Mouse (Mus musculus) embryonic facial prominence, embryonic 10.5 days (tissue): ENCODE data around the gene Fev. TPM values are rescaled to one million over a fixed set of nuclear protein-coding genes. Genes with fewer than 3 reads are reported as not detected.

Experiments
- DNase-seq: peaks from one replicate; pipeline ENCODE4 v3.0.0-alpha.2; 2017; ENCODE audit warnings: low spot score
- H3K27ac ChIP-seq: fragments of 300-500 bp; sonication (generic); replicated peaks from 2 replicates; pipeline ENCODE4 v1.5.1; 2016; ENCODE audit warnings: mild to moderate bottlenecking
- H3K27me3 ChIP-seq: fragments of 300-500 bp; sonication (generic); replicated peaks from 2 replicates; pipeline ENCODE4 v1.6.1; 2016; ENCODE audit warnings: low read depth, mild to moderate bottlenecking; ENCODE audit not compliant: poor library complexity, severe bottlenecking
- H3K36me3 ChIP-seq: fragments of 300-500 bp; sonication (generic); replicated peaks from 2 replicates; pipeline ENCODE4 v1.6.1; 2016; ENCODE audit warnings: mild to moderate bottlenecking, moderate library complexity
- H3K4me1 ChIP-seq: fragments of 300-500 bp; sonication (generic); 2 replicates; pipeline ENCODE4 v1.6.1; 2016
- H3K4me3 ChIP-seq: fragments of 300-500 bp; sonication (generic); 2 replicates; pipeline ENCODE4 v1.5.1; 2016; ENCODE audit warnings: mild to moderate bottlenecking, moderate library complexity
- H3K9me3 ChIP-seq: fragments of 300-500 bp; sonication (generic); 2 replicates; pipeline ENCODE4 v1.6.1; 2016; ENCODE audit warnings: mild to moderate bottlenecking
- WGBS: fragments of 180-500 bp; shearing (Covaris S2); methylation state at CpG from one replicate; pipeline ENCODE4 v1.1.7; 2016; 5-methylcytosine and 5-hydroxymethylcytosine counted together
- polyA plus RNA-seq: library from polyadenylated mRNA; unstranded; fragments of >200 nt; fragmentation: Nextera tagmentation; extraction: Ambion mirVana; gene quantifications from 2 replicates; pipeline ENCODE4 v1.2.1, GENCODE M21; 2016

The Fev gene
- polyA plus RNA-seq: not detected in 2 replicates

- no peaks in the 10 kb centered on the region for H3K36me3 ChIP-seq
- H3K27me3 ChIP-seq: peaks cover 100% of the 10 kb centered on the region
- WGBS: under 1% methylated on average over 43 of the region's 43 CpGs
- DNase-seq: peak; percentile 46
- H3K9me3 ChIP-seq: no peaks in the 10 kb centered on the region
- peaks cover 32% of the 10 kb centered on the region for H3K4me1 ChIP-seq
- no peak within 1 kb of the TSS for H3K27ac ChIP-seq
- H3K4me3 ChIP-seq: peak within 1 kb of the TSS; percentile 48
Observed at GRCm38 (mm10) chr1:74885369-74886042, at the start of gene Fev. Fev (minus strand) TSS chr1:74885419.

- no peak for DNase-seq
- no peak overlapping the region for H3K4me3 ChIP-seq
- H3K27me3 ChIP-seq: peaks cover 59% of the 10 kb centered on the region
- no peaks in the 10 kb centered on the region for H3K9me3 ChIP-seq
- no peaks in the 10 kb centered on the region for H3K4me1 ChIP-seq
- no peaks in the 10 kb centered on the region for H3K36me3 ChIP-seq
- no peak overlapping the region for H3K27ac ChIP-seq
- WGBS: 84% methylated on average over 9 of the region's 9 CpGs
Observed at GRCm38 (mm10) chr1:74927621-74928296, 42.5 kb upstream of the Fev start.

- H3K4me3 ChIP-seq: no peak overlapping the region
- DNase-seq: peak; percentile 42
- H3K9me3 ChIP-seq: no peaks in the 10 kb centered on the region
- H3K27me3 ChIP-seq: peaks cover 51% of the 10 kb centered on the region
- no peak overlapping the region for H3K27ac ChIP-seq
- no peaks in the 10 kb centered on the region for H3K4me1 ChIP-seq
- no peaks in the 10 kb centered on the region for H3K36me3 ChIP-seq
- WGBS: 42% methylated on average over 6 of the region's 6 CpGs
Observed at GRCm38 (mm10) chr1:74926721-74927120, 41.5 kb upstream of the Fev start.

GRCm38 (mm10) chr1:74924464-74924863 lies 39.2 kb upstream of the Fev start:
- H3K9me3 ChIP-seq: no peaks in the 10 kb centered on the region
- H3K36me3 ChIP-seq: no peaks in the 10 kb centered on the region
- no peak overlapping the region for H3K4me3 ChIP-seq
- WGBS: 64% methylated on average over 4 of the region's 4 CpGs
- no peak overlapping the region for H3K27ac ChIP-seq
- H3K4me1 ChIP-seq: no peaks in the 10 kb centered on the region
- DNase-seq: no peak
- H3K27me3 ChIP-seq: peaks cover 51% of the 10 kb centered on the region

DNA sequence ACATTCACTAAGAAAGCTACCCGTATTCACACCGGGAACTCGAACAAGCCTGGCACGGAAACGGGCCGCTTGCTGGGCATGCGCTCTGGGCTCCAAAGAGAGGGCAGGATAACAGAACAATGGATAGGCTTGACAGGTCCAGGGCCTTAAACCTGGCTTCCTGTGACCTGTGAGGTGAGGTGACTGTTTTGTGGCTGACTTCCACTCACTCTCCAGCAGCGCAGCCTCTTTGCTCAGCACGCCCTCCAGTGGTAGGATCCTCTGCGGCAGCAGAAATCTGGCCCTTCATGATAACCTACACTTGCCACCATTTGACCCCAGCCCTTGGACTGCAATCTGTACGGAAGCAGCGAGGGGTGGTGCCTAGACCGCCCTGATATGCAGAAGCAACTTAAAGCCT lies 30.5 kb upstream of the Fev start:
- DNase-seq: peak; percentile 36
- no peaks in the 10 kb centered on the region for H3K4me1 ChIP-seq
- WGBS: 27% methylated on average over 13 of the region's 13 CpGs
- H3K27me3 ChIP-seq: peaks cover 41% of the 10 kb centered on the region
- H3K9me3 ChIP-seq: no peaks in the 10 kb centered on the region
- H3K4me3 ChIP-seq: no peak overlapping the region
- H3K36me3 ChIP-seq: no peaks in the 10 kb centered on the region
- no peak overlapping the region for H3K27ac ChIP-seq

DNA sequence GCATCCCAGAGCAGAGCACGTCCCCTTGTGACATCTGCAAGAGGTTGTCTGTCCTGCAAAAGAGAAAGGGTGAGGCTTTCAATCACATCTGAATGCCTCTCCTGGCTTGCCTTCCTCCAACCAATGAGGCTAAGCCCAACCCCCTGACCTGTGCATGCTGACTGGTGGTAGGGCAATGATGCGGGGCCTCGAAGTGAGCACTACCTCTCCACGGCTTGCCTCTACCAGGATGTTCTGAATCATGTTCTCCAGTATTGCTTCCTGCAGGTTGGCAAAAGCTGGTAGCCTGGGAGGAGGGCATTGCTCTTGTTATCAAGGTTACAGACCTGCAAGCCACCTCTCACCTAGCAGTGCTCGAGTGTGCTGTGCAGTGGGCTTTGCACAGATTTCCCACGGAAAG lies 17.0 kb upstream of the Fev start:
- no peaks in the 10 kb centered on the region for H3K9me3 ChIP-seq
- H3K36me3 ChIP-seq: no peaks in the 10 kb centered on the region
- no peak overlapping the region for H3K27ac ChIP-seq
- WGBS: 20% methylated on average over 6 of the region's 6 CpGs
- no peak for DNase-seq
- H3K4me1 ChIP-seq: peaks cover 39% of the 10 kb centered on the region
- peaks cover 95% of the 10 kb centered on the region for H3K27me3 ChIP-seq
- no peak overlapping the region for H3K4me3 ChIP-seq

DNA sequence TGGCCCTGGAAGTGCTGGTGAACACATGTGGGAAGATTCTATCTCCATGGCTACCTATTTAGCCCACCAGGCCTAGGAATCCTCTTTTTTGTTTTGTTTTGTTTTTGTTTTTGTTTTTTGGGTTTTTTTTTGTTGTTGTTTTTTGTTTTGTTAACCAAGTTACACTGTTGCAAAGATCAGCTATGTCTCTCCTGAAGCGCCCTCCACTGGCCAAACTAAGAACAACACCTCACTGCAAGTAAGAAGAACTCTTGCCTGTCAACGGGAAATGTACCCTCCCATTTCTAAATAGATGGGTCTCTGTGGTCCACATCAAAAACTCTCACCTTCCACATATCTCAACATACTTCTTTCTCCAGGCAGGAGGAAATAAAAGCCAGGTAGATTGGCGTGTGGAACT lies 16.5 kb upstream of the Fev start:
- peak; percentile 70 for DNase-seq
- Histone ChIP-seq H3K27ac (no peak overlapping the region), H3K27me3 (peaks cover 96% of the 10 kb centered on the region), H3K36me3 (no peaks in the 10 kb centered on the region), H3K4me1 (peaks cover 40% of the 10 kb centered on the region), H3K4me3 (no peak overlapping the region), H3K9me3 (no peaks in the 10 kb centered on the region)
- 8% methylated on average over 3 of the region's 3 CpGs for WGBS

DNA sequence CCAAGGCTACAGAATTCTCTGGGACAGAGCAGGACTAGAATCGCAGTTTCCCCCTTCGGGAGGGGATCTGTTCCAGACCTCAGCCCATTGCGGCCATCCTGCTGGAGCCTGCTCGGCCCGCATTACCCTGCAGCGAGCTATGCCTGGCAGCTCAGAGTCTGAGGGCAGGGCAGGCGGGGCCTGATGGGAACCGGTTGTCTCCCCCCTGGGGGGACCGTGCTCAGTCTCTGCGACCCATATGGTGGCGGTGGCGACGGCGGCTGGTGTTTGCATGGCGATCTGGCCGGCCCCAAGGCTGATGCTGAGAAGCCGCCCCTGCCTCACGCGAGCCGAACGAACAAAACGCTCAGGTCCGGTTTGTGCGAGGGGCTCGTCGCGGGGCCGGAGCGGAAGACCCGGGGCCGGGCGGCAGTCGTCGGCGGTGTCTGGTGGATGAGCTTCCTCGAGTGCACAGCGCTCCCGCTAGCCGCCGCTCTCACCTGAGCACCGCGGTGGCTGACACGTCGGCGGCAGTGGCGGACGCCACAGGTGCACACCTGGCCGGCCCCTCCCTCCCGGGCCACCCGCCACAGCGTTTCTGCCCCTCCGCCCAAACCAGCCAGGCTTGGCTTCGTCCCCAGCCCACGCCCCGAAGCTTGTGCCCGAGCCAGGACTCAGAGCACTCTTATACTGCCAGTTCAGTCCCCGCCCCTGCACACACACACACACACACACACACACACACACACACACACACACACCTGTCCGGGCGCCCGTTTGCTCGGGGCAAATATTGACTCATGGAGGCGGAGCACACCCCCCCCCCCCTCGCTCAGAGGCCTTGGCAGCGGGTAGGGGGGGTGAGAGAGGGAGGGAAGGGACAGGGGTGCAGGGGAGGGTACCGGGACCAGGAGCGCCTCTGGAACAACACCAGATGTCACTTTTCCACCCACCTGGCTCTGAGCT lies 15.4 kb upstream of the Fev start:
- Histone ChIP-seq H3K27ac (no peak overlapping the region), H3K9me3 (no peaks in the 10 kb centered on the region), H3K27me3 (peaks cover 99% of the 10 kb centered on the region), H3K36me3 (no peaks in the 10 kb centered on the region), H3K4me1 (peaks cover 44% of the 10 kb centered on the region), H3K4me3 (peak overlapping the region; percentile 54)
- WGBS: 1% methylated on average over 65 of the region's 66 CpGs
- peak; percentile 54 for DNase-seq

GRCm38 (mm10) chr1:74898656-74899431 lies 13.6 kb upstream of the Fev start:
- no peak overlapping the region for H3K27ac ChIP-seq
- peaks cover 44% of the 10 kb centered on the region for H3K4me1 ChIP-seq
- WGBS: 3% methylated on average over 10 of the region's 10 CpGs
- DNase-seq: peak; percentile 36
- H3K27me3 ChIP-seq: peaks cover 100% of the 10 kb centered on the region
- H3K36me3 ChIP-seq: no peaks in the 10 kb centered on the region
- peak overlapping the region; percentile 5; the same call in 1 of the 2 replicates for H3K4me3 ChIP-seq
- no peaks in the 10 kb centered on the region for H3K9me3 ChIP-seq

GRCm38 (mm10) chr1:74897976-74898375 lies 12.8 kb upstream of the Fev start:
- H3K27me3 ChIP-seq: peaks cover 100% of the 10 kb centered on the region
- no peaks in the 10 kb centered on the region for H3K36me3 ChIP-seq
- no peak overlapping the region for H3K4me3 ChIP-seq
- H3K27ac ChIP-seq: no peak overlapping the region; the same call in 1 of the 2 replicates
- DNase-seq: peak; percentile 36
- peaks cover 45% of the 10 kb centered on the region for H3K4me1 ChIP-seq
- under 1% methylated on average over 7 of the region's 7 CpGs for WGBS
- no peaks in the 10 kb centered on the region for H3K9me3 ChIP-seq

DNA sequence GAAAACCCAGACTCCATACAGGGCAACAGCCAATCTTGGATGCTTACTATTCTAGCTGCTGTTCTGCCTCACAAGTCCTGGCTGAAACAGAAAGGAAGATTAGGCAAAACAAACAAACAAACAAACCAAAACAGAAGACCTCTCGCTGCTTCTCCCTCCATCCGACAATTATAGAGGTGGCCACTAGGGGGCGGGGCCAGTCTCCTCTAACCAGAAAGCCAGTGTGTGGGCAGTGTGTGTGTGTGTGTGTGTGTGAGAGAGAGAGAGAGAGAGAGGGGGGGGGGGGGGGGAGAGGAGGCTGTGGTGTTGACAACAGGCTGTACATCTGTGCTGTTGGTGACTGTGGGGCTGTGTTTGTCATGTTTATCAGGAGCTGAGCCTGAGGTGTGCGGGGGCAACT lies 9.7 kb upstream of the Fev start:
- Histone ChIP-seq H3K4me3 (no peak overlapping the region), H3K27me3 (peaks cover 100% of the 10 kb centered on the region), H3K4me1 (peaks cover 38% of the 10 kb centered on the region), H3K36me3 (no peaks in the 10 kb centered on the region), H3K9me3 (no peaks in the 10 kb centered on the region), H3K27ac (no peak overlapping the region)
- WGBS: 19% methylated on average over 4 of the region's 4 CpGs
- peak; percentile 80 for DNase-seq
